Mouse (Mus musculus): ENCODE data around the gene Atp8b2. TPM values are rescaled to one million over a fixed set of nuclear protein-coding genes. Genes with fewer than 3 reads are reported as not detected.

Atp8b2 gene
- polyA plus RNA-seq, 1 experiment from 2014 or later: 1.4 TPM

- Histone ChIP-seq H3K27me3 (ENCODE audit: insufficient read depth, low read length) (no peaks in the 10 kb centered on the region), H3K9ac (replicated peaks) (peak overlapping the region; percentile 86), H3K4me2 (ENCODE audit: low read depth, low read length) (peak overlapping the region; percentile 97), H3K36me3 (replicated peaks; ENCODE audit: insufficient read depth, low read length) (peaks cover 24% of the 10 kb centered on the region), H3K9me3 (ENCODE audit: low read length) (no peaks in the 10 kb centered on the region), H3K4me1 (ENCODE audit: insufficient read depth) (peaks cover 13% of the 10 kb centered on the region), H3K27ac (ENCODE audit: low read depth) (peak overlapping the region; percentile 92), H3K4me3 (ENCODE audit: low read depth, low read length) (peak overlapping the region; percentile 83)
- ATAC-seq (peak; percentile 58), DNase-seq (peak; percentile 16)
- WGBS (ENCODE audit: insufficient replicate concordance): 9% methylated on average over 22 of the region's 23 CpGs
- TF ChIP-seq CTCF (IDR thresholded peaks at IDR 0.05; ENCODE audit: low read depth) (no peak), EP300 (IDR thresholded peaks at IDR 0.05; ENCODE audit: low read depth) (no peak)
These were observed 34.6 kb upstream of the Atp8b2 start for GRCm38 (mm10) chr3:89997791-89998495.

GRCm38 (mm10) chr3:89994807-89995515, 31.7 kb upstream of the Atp8b2 start:
- no peak overlapping the region for H3K4me2 ChIP-seq (ENCODE audit: low read depth, low read length)
- no peaks in the 10 kb centered on the region for H3K9me3 ChIP-seq (ENCODE audit: low read length)
- WGBS (ENCODE audit: insufficient replicate concordance): 77% methylated on average over 5 of the region's 5 CpGs
- 0 out of 2 replicates have a peak, but pooled peaks cover 3% of the 10 kb centered on the region for H3K36me3 ChIP-seq (replicated peaks; ENCODE audit: insufficient read depth, low read length)
- H3K4me1 ChIP-seq (ENCODE audit: insufficient read depth): peaks cover 13% of the 10 kb centered on the region
- ATAC-seq (no peak), DNase-seq (no peak)
- H3K27me3 ChIP-seq (ENCODE audit: insufficient read depth, low read length): no peaks in the 10 kb centered on the region
- H3K9ac ChIP-seq (replicated peaks): no peak overlapping the region
- TF ChIP-seq CTCF (IDR thresholded peaks at IDR 0.05; ENCODE audit: low read depth) (no peak), EP300 (IDR thresholded peaks at IDR 0.05; ENCODE audit: low read depth) (no peak)
- no peak overlapping the region for H3K4me3 ChIP-seq (ENCODE audit: low read depth, low read length)
- no peak overlapping the region for H3K27ac ChIP-seq (ENCODE audit: low read depth)

DNA sequence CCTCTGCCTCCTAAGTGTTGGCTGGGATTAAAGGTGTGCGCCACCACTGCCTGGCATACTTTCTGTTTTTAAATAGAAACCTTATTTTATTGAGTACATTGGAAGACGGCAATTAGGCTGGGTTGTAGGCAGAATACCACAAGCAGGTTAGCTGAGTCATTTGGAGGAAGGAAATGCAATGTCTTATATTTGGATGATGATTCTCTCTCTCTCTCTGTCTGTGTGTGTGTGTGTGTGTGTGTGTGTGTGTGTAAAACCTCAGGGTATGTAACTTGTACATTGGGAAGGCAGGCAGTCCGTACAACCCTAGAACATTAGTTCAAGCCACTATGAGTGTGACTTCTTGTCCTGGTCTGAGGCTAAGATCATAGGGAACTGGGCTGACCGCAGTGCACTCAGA, 24.5 kb upstream of the Atp8b2 start:
- whole genome bisulfite sequencing (ENCODE audit: insufficient replicate concordance): 57% methylated on average over 4 of the region's 4 CpGs

DNA sequence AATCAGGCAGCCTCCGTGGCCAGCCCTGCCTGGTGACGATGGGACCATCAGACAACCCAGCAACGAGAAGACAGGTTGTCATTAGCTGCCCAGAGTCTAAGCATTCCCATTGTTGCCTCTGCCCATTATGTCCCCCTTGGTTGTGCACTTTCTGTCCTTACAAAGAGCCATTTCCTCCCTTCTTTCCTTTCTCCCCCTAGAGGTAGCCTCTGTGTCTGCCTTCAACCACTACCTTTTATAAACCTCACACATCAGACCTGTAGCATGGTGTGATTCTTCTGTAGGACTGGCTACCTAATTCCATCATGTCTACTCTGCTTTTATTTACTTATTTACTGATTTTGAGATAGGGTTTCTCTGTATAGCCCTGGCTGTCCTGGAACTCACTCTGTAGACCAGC, 23.9 kb upstream of the Atp8b2 start:
- Histone ChIP-seq H3K9me3 (ENCODE audit: low read length) (no peaks in the 10 kb centered on the region), H3K4me1 (ENCODE audit: insufficient read depth) (no peaks in the 10 kb centered on the region), H3K36me3 (replicated peaks; ENCODE audit: insufficient read depth, low read length) (no peaks in the 10 kb centered on the region), H3K4me3 (ENCODE audit: low read depth, low read length) (no peak overlapping the region), H3K27ac (ENCODE audit: low read depth) (no peak overlapping the region), H3K9ac (replicated peaks) (no peak overlapping the region), H3K4me2 (ENCODE audit: low read depth, low read length) (no peak overlapping the region), H3K27me3 (ENCODE audit: insufficient read depth, low read length) (no peaks in the 10 kb centered on the region)
- DNase-seq (no peak), ATAC-seq (no peak)
- 47% methylated on average over 3 of the region's 3 CpGs for WGBS (ENCODE audit: insufficient replicate concordance)
- TF ChIP-seq EP300 (IDR thresholded peaks at IDR 0.05; ENCODE audit: low read depth) (no peak), CTCF (IDR thresholded peaks at IDR 0.05; ENCODE audit: low read depth) (peak; percentile 33)

More for the DNA sequence above, 24.5 kb upstream of the Atp8b2 start:
- ATAC-seq (no peak), DNase-seq (no peak)
- H3K27ac ChIP-seq (ENCODE audit: low read depth): no peak overlapping the region
- H3K9me3 ChIP-seq (ENCODE audit: low read length): no peaks in the 10 kb centered on the region
- H3K27me3 ChIP-seq (ENCODE audit: insufficient read depth, low read length): no peaks in the 10 kb centered on the region
- no peaks in the 10 kb centered on the region for H3K36me3 ChIP-seq (replicated peaks; ENCODE audit: insufficient read depth, low read length)
- TF ChIP-seq CTCF (IDR thresholded peaks at IDR 0.05; ENCODE audit: low read depth) (no peak), EP300 (IDR thresholded peaks at IDR 0.05; ENCODE audit: low read depth) (no peak)
- no peak overlapping the region for H3K9ac ChIP-seq (replicated peaks)
- H3K4me2 ChIP-seq (ENCODE audit: low read depth, low read length): no peak overlapping the region
- H3K4me1 ChIP-seq (ENCODE audit: insufficient read depth): no peaks in the 10 kb centered on the region
- H3K4me3 ChIP-seq (ENCODE audit: low read depth, low read length): no peak overlapping the region

- TF ChIP-seq CTCF (IDR thresholded peaks at IDR 0.05; ENCODE audit: low read depth): no peak
- TF ChIP-seq EP300 (IDR thresholded peaks at IDR 0.05; ENCODE audit: low read depth): no peak
- H3K27me3 ChIP-seq (ENCODE audit: insufficient read depth, low read length): no peaks in the 10 kb centered on the region
- H3K27ac ChIP-seq (ENCODE audit: low read depth): no peak overlapping the region
- no peaks in the 10 kb centered on the region for H3K9me3 ChIP-seq (ENCODE audit: low read length)
- no peak overlapping the region for H3K9ac ChIP-seq (replicated peaks)
- H3K4me3 ChIP-seq (ENCODE audit: low read depth, low read length): no peak overlapping the region
- DNase-seq (no peak), ATAC-seq (no peak)
- H3K36me3 ChIP-seq (replicated peaks; ENCODE audit: insufficient read depth, low read length): no peaks in the 10 kb centered on the region
- 71% methylated on average over 5 of the region's 5 CpGs for WGBS (ENCODE audit: insufficient replicate concordance)
- H3K4me2 ChIP-seq (ENCODE audit: low read depth, low read length): no peak overlapping the region
- H3K4me1 ChIP-seq (ENCODE audit: insufficient read depth): no peaks in the 10 kb centered on the region
These were observed 19.1 kb upstream of the Atp8b2 start for GRCm38 (mm10) chr3:89982426-89982825.

DNA sequence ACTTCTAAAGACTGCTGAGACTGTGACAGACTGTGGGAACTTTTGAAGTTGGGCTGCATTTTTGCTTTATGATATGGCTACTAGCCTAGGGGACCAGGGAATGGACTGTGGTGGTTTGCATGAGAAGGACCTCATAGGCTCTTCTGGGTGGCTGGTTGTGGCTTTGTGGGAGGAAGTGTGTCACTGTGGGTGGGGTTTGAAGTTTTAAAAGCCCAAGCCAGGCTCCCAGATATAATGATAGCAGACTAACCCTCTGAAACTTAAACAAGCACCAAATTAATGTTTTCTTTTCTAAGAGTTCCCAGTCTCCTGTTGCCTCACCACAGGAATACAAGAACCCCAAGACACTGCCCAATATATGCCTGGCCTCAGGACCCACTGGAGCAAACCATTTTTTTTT, 13.6 kb upstream of the Atp8b2 start:
- TF ChIP-seq EP300 (IDR thresholded peaks at IDR 0.05; ENCODE audit: low read depth) (no peak), CTCF (IDR thresholded peaks at IDR 0.05; ENCODE audit: low read depth) (no peak)
- Histone ChIP-seq H3K4me3 (ENCODE audit: low read depth, low read length) (no peak overlapping the region), H3K27me3 (ENCODE audit: insufficient read depth, low read length) (no peaks in the 10 kb centered on the region), H3K9ac (replicated peaks) (no peak overlapping the region), H3K4me2 (ENCODE audit: low read depth, low read length) (no peak overlapping the region), H3K36me3 (replicated peaks; ENCODE audit: insufficient read depth, low read length) (no peaks in the 10 kb centered on the region), H3K9me3 (ENCODE audit: low read length) (no peaks in the 10 kb centered on the region), H3K4me1 (ENCODE audit: insufficient read depth) (no peaks in the 10 kb centered on the region), H3K27ac (ENCODE audit: low read depth) (no peak overlapping the region)
- DNase-seq: no peak
- no peak for ATAC-seq
